ENCODE assay signal across 16 mouse cellular contexts in genomic region chr10:86940591-86940990, GRCm38 (mm10).
"Had no signal": no experiment of that assay in that cellular context is flagged by ENCODE, and none has a peak within 500 bp of the region (broad histone marks: within the 10 kb centered on the region; RNA-seq: fewer than 3 reads in every experiment).

No protein-coding gene starts in this region.

- H3K4me1 ChIP-seq: neural tube, embryonic 13.5 days; neural tube, embryonic 15.5 days; stomach, embryonic 15.5 days had no signal

- H3K9me3 ChIP-seq: neural tube, embryonic 13.5 days; neural tube, embryonic 15.5 days; stomach, embryonic 15.5 days had no signal

- H3K27ac ChIP-seq: neural tube, embryonic 13.5 days; neural tube, embryonic 15.5 days; stomach, embryonic 15.5 days; stomach, postnatal 0 days had no signal

- H3K36me3 ChIP-seq: neural tube, embryonic 13.5 days; neural tube, embryonic 15.5 days; stomach, embryonic 15.5 days had no signal

- DNase-seq: retina, postnatal 1 day; right cerebral cortex, adult 18-20 months; right cerebral cortex, postnatal 14 days; right cerebral cortex, postnatal 25 days; right cerebral cortex, postnatal 4 days; spleen, adult 18-20 months; thymus, adult 18-20 months; thymus, adult 2 months; thymus, postnatal 14 days; thymus, postnatal 25 days; thymus, postnatal 36 days; thymus, postnatal 4 days had no signal

- H3K27me3 ChIP-seq: neural tube, embryonic 13.5 days; neural tube, embryonic 15.5 days; stomach, embryonic 15.5 days had no signal

- H3K4me3 ChIP-seq: neural tube, embryonic 13.5 days; neural tube, embryonic 15.5 days; stomach, embryonic 15.5 days had no signal

- H3K9ac ChIP-seq: neural tube, embryonic 13.5 days; neural tube, embryonic 15.5 days; stomach, embryonic 15.5 days had no signal

- H3K4me2 ChIP-seq: neural tube, embryonic 13.5 days; neural tube, embryonic 15.5 days; stomach, embryonic 15.5 days had no signal
